Mouse (Mus musculus): ENCODE data around the gene Sbk3. TPM values are rescaled to one million over a fixed set of nuclear protein-coding genes. Genes with fewer than 3 reads are reported as not detected.

Gene Sbk3
- polyA plus RNA-seq, 1 experiment = not detected

DNA sequence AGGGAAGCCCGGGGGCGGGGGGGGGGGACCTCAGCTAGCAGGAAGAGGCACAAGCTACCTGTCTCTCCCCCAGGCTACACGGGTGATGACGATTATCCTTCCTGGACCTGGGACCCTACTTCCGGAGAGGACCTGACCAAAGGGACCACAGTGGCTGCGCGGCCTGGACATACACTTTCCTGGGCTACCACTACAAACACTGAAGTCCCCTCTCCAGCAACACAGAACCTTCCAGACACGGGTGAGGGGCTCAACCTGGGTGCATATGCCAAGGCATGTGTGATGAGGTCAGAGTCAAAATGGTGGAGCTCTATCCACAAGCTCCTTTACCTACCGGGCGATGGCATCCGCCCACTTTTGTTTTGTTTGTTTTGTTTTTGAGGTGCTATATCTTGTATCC is 33.6 kb downstream of the Sbk3 start:
- DNase-seq (ENCODE audit: low read depth, low spot score) = no peak
- 75% methylated on average over 11 of the region's 11 CpGs for WGBS

- WGBS = 46% methylated on average over 10 of the region's 10 CpGs
- DNase-seq (ENCODE audit: low read depth, low spot score) = no peak
These were observed 34.1 kb downstream of the Sbk3 start for GRCm38 (mm10) chr7:4936832-4937231.

DNA sequence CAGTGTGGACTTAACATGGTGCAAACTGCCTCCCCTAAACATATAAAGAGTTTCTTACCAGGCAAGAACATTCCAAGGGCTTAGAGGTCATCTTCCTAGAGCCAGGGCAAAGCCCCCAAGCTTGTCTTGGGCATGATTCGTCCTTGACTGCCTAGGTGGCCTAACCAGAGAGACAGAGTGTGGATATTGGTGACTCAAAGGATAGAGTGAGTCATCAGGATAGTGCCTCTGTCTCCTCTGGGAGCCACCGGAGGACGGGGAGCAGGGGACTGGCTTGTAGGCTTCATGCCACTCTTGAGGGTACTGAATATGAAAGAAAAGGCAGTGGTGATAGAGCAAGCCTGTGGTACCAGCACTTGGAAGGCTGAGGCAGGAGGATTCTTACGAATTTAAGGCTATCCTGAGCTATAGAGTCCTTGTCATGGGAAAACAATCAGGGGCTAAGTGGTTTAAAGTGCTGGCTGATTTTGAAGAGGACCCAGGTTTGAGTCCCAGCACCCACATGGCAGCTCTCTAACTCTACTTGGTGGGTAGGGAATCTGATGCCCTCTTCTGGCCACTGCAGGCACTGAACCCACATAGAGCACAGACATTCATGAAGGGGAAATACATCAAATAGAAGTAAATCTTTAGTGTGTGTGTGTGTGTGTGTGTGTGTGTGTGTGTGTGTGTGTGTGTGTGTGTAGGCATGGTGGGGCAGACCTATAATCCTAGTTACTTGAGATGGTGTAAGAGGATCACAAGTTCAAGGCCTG is 36.6 kb downstream of the Sbk3 start:
- DNase-seq (ENCODE audit: low read depth, low spot score) = no peak
- 68% methylated on average over 4 of the region's 4 CpGs for WGBS

- 80% methylated on average over 12 of the region's 12 CpGs for WGBS
- DNase-seq (ENCODE audit: low read depth, low spot score) = no peak
These were observed 37.9 kb downstream of the Sbk3 start for GRCm38 (mm10) chr7:4933103-4933502.

GRCm38 (mm10) chr7:4928323-4928722 is 42.6 kb downstream of the Sbk3 start:
- 77% methylated on average over 17 of the region's 17 CpGs for WGBS
- DNase-seq (ENCODE audit: low read depth, low spot score) = no peak

- 57% methylated on average over 8 of the region's 8 CpGs for WGBS
- DNase-seq (ENCODE audit: low read depth, low spot score) = no peak
These were observed 43.3 kb downstream of the Sbk3 start for GRCm38 (mm10) chr7:4927711-4928110.

DNA sequence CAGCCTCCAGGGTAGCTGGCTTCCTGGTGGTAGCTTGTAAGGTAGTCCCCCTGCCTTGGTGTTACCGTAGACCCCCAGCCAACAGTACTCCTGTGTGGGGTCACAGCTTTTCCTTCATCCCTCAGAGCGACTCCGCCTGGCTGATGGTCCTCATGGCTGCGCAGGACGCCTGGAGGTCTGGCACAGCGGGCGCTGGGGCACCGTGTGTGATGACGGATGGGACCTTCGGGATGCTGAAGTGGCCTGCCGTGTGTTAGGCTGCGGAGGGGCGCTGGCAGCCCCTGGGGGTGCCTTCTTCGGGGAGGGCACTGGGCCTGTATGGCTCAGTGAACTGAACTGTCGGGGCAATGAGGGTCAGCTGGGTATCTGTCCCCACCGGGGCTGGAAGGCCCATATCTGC is 44.1 kb downstream of the Sbk3 start:
- WGBS = 77% methylated on average over 16 of the region's 16 CpGs
- no peak for DNase-seq (ENCODE audit: low read depth, low spot score)

- no peak for DNase-seq (ENCODE audit: low read depth, low spot score)
- WGBS = 7% methylated on average over 5 of the region's 6 CpGs
These were observed 45.3 kb downstream of the Sbk3 start, which contains the start of gene Ssc5d for GRCm38 (mm10) chr7:4925441-4926381. Gene Ssc5d, plus strand, starts transcription at chr7:4925785.

- 1% methylated on average over 4 of the region's 4 CpGs for WGBS
- DNase-seq (ENCODE audit: low read depth, low spot score) = no peak
These were observed 46.1 kb downstream of the Sbk3 start for GRCm38 (mm10) chr7:4924891-4925301.

DNA sequence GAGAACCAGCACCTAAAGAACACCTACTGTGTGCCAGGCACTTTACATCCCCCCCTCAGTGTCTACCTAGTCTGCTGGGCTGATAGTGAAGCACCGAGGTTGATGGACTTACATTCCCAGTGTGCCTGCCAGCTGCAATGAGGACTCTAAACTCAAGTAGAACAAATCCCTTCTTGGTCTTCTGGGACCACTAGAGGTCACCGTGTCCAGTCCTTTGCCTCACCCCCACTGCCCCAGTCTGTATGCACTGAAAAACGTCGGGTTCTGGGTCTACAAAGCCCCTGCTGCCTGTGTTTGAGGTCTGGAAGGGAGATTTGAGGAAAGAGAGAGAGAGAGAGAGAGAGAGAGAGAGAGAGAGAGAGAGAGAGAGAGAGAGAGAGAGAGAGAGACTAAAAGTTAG is 46.5 kb downstream of the Sbk3 start:
- 3% methylated on average over 4 of the region's 4 CpGs for WGBS
- DNase-seq (ENCODE audit: low read depth, low spot score) = no peak

GRCm38 (mm10) chr7:4923586-4924364 is 47.2 kb downstream of the Sbk3 start:
- no peak for DNase-seq (ENCODE audit: low read depth, low spot score)
- 8% methylated on average over 37 of the region's 37 CpGs for WGBS

DNA sequence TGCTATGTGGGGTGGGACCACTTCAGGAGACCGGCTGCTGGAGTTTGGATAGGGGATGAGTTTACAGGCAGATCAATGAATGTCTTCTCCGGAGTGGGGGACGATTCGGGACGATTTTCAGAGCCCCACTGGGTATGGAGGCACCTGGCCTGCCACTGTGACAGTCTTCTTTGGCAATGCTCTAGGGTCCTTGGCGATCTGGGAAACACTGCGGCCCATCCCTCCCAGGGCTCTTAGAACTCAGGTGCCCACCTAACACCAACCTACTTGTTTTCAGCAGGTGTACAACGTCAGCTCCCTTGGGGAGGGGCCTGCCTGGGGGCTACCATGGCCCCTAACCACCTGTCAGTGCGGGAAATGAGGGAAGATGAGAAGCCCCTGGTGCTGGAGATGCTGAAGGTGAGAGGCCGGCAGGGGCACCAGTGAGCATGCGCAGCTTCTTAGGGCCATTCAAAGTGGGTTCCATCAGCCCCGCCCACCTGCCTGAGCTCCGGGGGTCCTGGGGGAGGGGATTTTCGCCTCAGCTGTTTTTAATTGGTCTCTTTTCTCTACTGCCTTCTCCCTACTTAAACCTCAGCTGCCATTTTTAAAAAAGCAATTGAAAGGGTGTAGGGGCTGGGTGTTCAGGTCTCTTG is 47.9 kb downstream of the Sbk3 start:
- DNase-seq (ENCODE audit: low read depth, low spot score) = no peak

GRCm38 (mm10) chr7:4922508-4922907 is 48.5 kb downstream of the Sbk3 start:
- WGBS = 2% methylated on average over 14 of the region's 14 CpGs
- no peak for DNase-seq (ENCODE audit: low read depth, low spot score)

More for the DNA sequence above, 47.9 kb downstream of the Sbk3 start:
- WGBS = 6% methylated on average over 14 of the region's 14 CpGs

GRCm38 (mm10) chr7:4921824-4922482 is 49.0 kb downstream of the Sbk3 start, which contains the start of gene Nat14:
Gene Nat14, plus strand, starts transcription at chr7:4922028.
- 33% methylated on average over 8 of the region's 8 CpGs for WGBS
- no peak for DNase-seq (ENCODE audit: low read depth, low spot score)

GRCm38 (mm10) chr7:4920976-4921823 is 49.8 kb downstream of the Sbk3 start:
- no peak for DNase-seq (ENCODE audit: low read depth, low spot score)
- 66% methylated on average over 23 of the region's 23 CpGs for WGBS

DNA sequence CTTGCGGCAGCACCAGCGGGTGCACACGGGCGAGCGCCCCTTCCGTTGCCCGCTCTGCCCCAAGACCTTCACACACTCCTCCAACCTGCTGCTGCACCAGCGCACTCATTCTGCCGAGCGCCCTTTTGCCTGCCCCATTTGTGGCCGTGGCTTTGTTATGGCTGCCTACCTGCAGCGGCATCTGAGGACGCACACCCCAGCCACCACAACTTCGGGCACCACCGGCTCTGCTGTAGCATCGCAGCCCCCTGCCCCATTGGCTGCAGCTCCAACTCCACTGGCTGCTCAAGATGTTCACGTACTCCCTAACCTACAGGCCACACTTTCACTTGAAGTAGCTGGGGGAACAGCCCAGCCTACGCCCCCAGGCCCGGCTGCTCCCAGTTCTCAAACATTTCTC is 50.5 kb downstream of the Sbk3 start:
- no peak for DNase-seq (ENCODE audit: low read depth, low spot score)
- 90% methylated on average over 19 of the region's 19 CpGs for WGBS

GRCm38 (mm10) chr7:4919971-4920370 is 51.0 kb downstream of the Sbk3 start:
- 92% methylated on average over 21 of the region's 21 CpGs for WGBS
- DNase-seq (ENCODE audit: low read depth, low spot score) = no peak

DNA sequence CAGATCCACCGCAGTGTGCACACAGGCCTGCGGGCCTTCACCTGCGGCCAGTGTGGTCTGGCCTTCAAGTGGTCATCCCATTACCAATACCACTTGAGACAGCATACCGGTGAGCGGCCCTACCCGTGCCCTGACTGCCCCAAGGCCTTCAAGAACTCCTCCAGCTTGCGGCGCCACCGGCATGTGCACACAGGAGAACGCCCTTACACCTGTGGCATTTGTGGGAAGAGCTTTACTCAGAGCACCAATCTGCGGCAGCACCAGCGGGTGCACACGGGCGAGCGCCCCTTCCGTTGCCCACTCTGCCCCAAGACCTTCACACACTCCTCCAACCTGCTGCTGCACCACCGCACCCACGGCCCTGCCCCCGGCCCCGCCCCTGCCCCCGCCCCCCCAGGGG is 51.9 kb downstream of the Sbk3 start:
- WGBS = 91% methylated on average over 21 of the region's 21 CpGs
- no peak for DNase-seq (ENCODE audit: low read depth, low spot score)

All from large intestine, adult 2 months (tissue).